In genomic region chr1:151677975-151678374, GRCm38 (mm10) we compare ENCODE assay signal across 16 mouse cellular contexts.
DNase-seq lines count a peak whose midpoint lies in the region; ATAC-seq and TF ChIP-seq lines count a peak whose summit lies in the region.
"Had no signal": no experiment of that assay in that cellular context is flagged by ENCODE, and none has a peak within 500 bp of the region (broad histone marks: within the 10 kb centered on the region; RNA-seq: fewer than 3 reads in every experiment).

No protein-coding gene starts in this region.

- in situ Hi-C loops in Patski (cut with MboI; ENCODE audit: low pct_unique_long_range_greater_than_20kb) = loop anchor here (5.0 kb wide), 1 partner anchor 1849 kb away; no protein-coding TSS in a partner anchor

- 0 out of 2 replicates have a peak, but pooled peaks cover 7% of the 10 kb centered on the region for H3K4me1 ChIP-seq in limb, embryonic 14.5 days (ENCODE audit: control insufficient read depth, insufficient read depth, low read length)
- H3K4me1 ChIP-seq in limb, embryonic 10.5 days = peaks cover 16% of the 10 kb centered on the region

- 54% methylated on average over 4 of the region's 4 CpGs for WGBS in limb, embryonic 14.5 days
- WGBS in limb, embryonic 10.5 days = 85% methylated on average over 4 of the region's 4 CpGs

- no peaks in the 10 kb centered on the region for H3K79me3 ChIP-seq in C2C12 (ENCODE audit: low read depth)

- no peak overlapping the region for H3K4me3 ChIP-seq in limb, embryonic 14.5 days (replicated peaks; ENCODE audit: low read length)
- H3K4me3 ChIP-seq in limb, embryonic 10.5 days = no peak overlapping the region
- H3K4me3 ChIP-seq in C2C12 (ENCODE audit: insufficient read depth, poor library complexity, severe bottlenecking) = no peak overlapping the region
- H3K4me3 ChIP-seq: forebrain, embryonic 10.5 days; layer of hippocampus, adult 2 months; left cerebral cortex, adult 2 months had no signal

- POLR2A ChIA-PET in Patski (lab: Charles Lee) = no interaction called here

- H3ac ChIP-seq in C2C12 (ENCODE audit: control insufficient read depth, insufficient read length, low read depth) = no peak overlapping the region

- no peak for TF ChIP-seq POLR2A in limb, embryonic 14.5 days (IDR thresholded peaks at IDR 0.05; ENCODE audit: borderline replicate concordance, extremely low read depth, insufficient read depth, insufficient read length)

- H3K27ac ChIP-seq in limb, embryonic 14.5 days (replicated peaks; ENCODE audit: low read depth, low read length) = no peak overlapping the region
- H3K27ac ChIP-seq in limb, embryonic 10.5 days = no peak overlapping the region
- H3K27ac ChIP-seq: forebrain, embryonic 10.5 days; layer of hippocampus, adult 2 months; left cerebral cortex, adult 2 months had no signal

- H3K4me2 ChIP-seq in limb, embryonic 14.5 days (replicated peaks; ENCODE audit: low read depth, low read length, severe bottlenecking) = no peak overlapping the region
- H3K4me2 ChIP-seq: liver, embryonic 11.5 days had no signal

- H3K9ac ChIP-seq in limb, embryonic 14.5 days (ENCODE audit: low read depth, low read length, severe bottlenecking) = no peak overlapping the region

- no peaks in the 10 kb centered on the region for H3K9me3 ChIP-seq in limb, embryonic 14.5 days (ENCODE audit: control insufficient read depth, low read length)
- no peaks in the 10 kb centered on the region for H3K9me3 ChIP-seq in limb, embryonic 10.5 days (replicated peaks)
- H3K9me3 ChIP-seq: forebrain, embryonic 10.5 days had no signal

- intact Hi-C loops in heart, postnatal 10 days (cut with DNase I) = no loop called here

- no peaks in the 10 kb centered on the region for H3K79me2 ChIP-seq in C2C12 (ENCODE audit: control insufficient read depth, insufficient read depth)

- TF ChIP-seq CTCF in C2C12 (IDR thresholded peaks at IDR 0.05; ENCODE audit: control insufficient read depth, insufficient read depth, insufficient read length) = no peak
- TF ChIP-seq CTCF in Patski (IDR thresholded peaks at IDR 0.05) = no peak

- ATAC-seq in limb, embryonic 14.5 days (ENCODE audit: low FRiP score, low read depth) = peak; percentile 62; the same call in 1 of the 2 replicates
- ATAC-seq in Patski = peak; percentile 81

- H3K36me3 ChIP-seq in limb, embryonic 14.5 days (ENCODE audit: control insufficient read depth, insufficient read depth, low read length) = no peaks in the 10 kb centered on the region
- no peaks in the 10 kb centered on the region for H3K36me3 ChIP-seq in limb, embryonic 10.5 days
- H3K36me3 ChIP-seq in C2C12 (ENCODE audit: control insufficient read depth, insufficient read depth) = no peaks in the 10 kb centered on the region
- H3K36me3 ChIP-seq: forebrain, embryonic 10.5 days had no signal

- H3K27me3 ChIP-seq in limb, embryonic 14.5 days (ENCODE audit: control insufficient read depth, insufficient read depth, low read length) = no peaks in the 10 kb centered on the region
- no peaks in the 10 kb centered on the region for H3K27me3 ChIP-seq in limb, embryonic 10.5 days (ENCODE audit: low read depth, poor library complexity, severe bottlenecking)
- H3K27me3 ChIP-seq in C2C12 (ENCODE audit: control insufficient read depth, insufficient read depth, insufficient read length) = no peaks in the 10 kb centered on the region
- H3K27me3 ChIP-seq in Patski = no peaks in the 10 kb centered on the region

- CTCF ChIA-PET in Patski (lab: Charles Lee) = interaction anchor here (0.8 to 1.4 kb wide), 3 partner anchors 8 to 25 kb away, joined by 3 to 5 read pairs (median 3); no protein-coding TSS in a partner anchor

- peak; percentile 41 for DNase-seq in limb, embryonic 14.5 days (ENCODE audit: low spot score)
- DNase-seq in limb, embryonic 10.5 days (ENCODE audit: low spot score) = no peak
- DNase-seq in Patski (ENCODE audit: low read depth, low spot score) = no peak
- peak; percentile 53 to 61 for DNase-seq in heart, postnatal 10 days
- DNase-seq in gastrocnemius, postnatal 25 days = no peak
- DNase-seq in spleen, postnatal 36 days (ENCODE audit: low spot score in 2 of 2) = no peak
- DNase-seq: adrenal gland, adult 8-10 months; cerebellum, adult 8-10 months; embryo, embryonic 11 days; spleen, adult 18-20 months; thymus, adult 18-20 months had no signal

TF ChIP-seq in C2C12, 6 proteins besides CTCF, POLR2A, EP300 and RAD21:
- peak; percentile 25 for TF ChIP-seq FOSL1 (IDR thresholded peaks at IDR 0.05; ENCODE audit: insufficient read depth, low read length, poor library complexity, severe bottlenecking)
- TF ChIP-seq CEBPB (IDR thresholded peaks at IDR 0.05; ENCODE audit: low read depth) = no peak
- TF ChIP-seq MAX (IDR thresholded peaks at IDR 0.05) = peak; percentile 26
- TF ChIP-seq USF1 (IDR thresholded peaks at IDR 0.05; ENCODE audit: low read depth) = no peak

Comparison
In these comparisons a context has a peak if more than half of its experiments do, and no peak if none do; other contexts are left out.
1. DNase-seq: peak in limb, embryonic 14.5 days (single experiment) and heart, postnatal 10 days (2 of 2); none in limb, embryonic 10.5 days (single experiment), Patski (single experiment), gastrocnemius, postnatal 25 days (single experiment) and spleen, postnatal 36 days (0 of 2).